22 mouse cellular contexts compared by ENCODE assay signal in genomic region chr3:65647592-65647991, GRCm38 (mm10). TPM values are rescaled to one million over a fixed set of nuclear protein-coding genes. Genes with fewer than 3 reads are reported as not detected.
DNase-seq lines count a peak whose midpoint lies in the region; ATAC-seq and TF ChIP-seq lines count a peak whose summit lies in the region.
"Had no signal": no experiment of that assay in that cellular context is flagged by ENCODE, and none has a peak within 500 bp of the region (broad histone marks: within the 10 kb centered on the region; RNA-seq: fewer than 3 reads in every experiment).

No protein-coding gene starts in this region.

- DNase-seq in lung, embryonic 14.5 days = peak; percentile 70
- DNase-seq in lung, postnatal 14 days = no peak
- DNase-seq in midbrain, embryonic 14.5 days = no peak
- DNase-seq in embryonic facial prominence, embryonic 10.5 days (ENCODE audit: low spot score) = no peak
- DNase-seq in thymus, adult 18-20 months = no peak
- DNase-seq: adrenal gland, adult 8-10 months; adrenal gland, postnatal 36 days; B cell, adult 2 months; cerebellum, adult 11 months; cerebellum, adult 8-10 months; cerebellum, postnatal 14 days; embryo, embryonic 11 days; forebrain, postnatal 0 days; gastrocnemius, postnatal 25 days had no signal

- no peak overlapping the region for H3K27ac ChIP-seq in lung, embryonic 14.5 days (ENCODE audit: low read depth)
- no peak overlapping the region for H3K27ac ChIP-seq in midbrain, embryonic 13.5 days
- H3K27ac ChIP-seq in midbrain, embryonic 14.5 days (replicated peaks; ENCODE audit: low read depth, low read length) = no peak overlapping the region
- H3K27ac ChIP-seq in embryonic facial prominence, embryonic 10.5 days (replicated peaks) = 0 out of 2 replicates have a peak overlapping the region, but pooled peaks have one; percentile 24
- no peak overlapping the region for H3K27ac ChIP-seq in liver, embryonic 12.5 days
- H3K27ac ChIP-seq: embryonic facial prominence, embryonic 13.5 days; forebrain, embryonic 13.5 days; hindbrain, embryonic 10.5 days; hindbrain, embryonic 14.5 days had no signal

- no peaks in the 10 kb centered on the region for H3K27me3 ChIP-seq in lung, embryonic 14.5 days (ENCODE audit: insufficient read depth, low read length)
- H3K27me3 ChIP-seq in midbrain, embryonic 13.5 days = 0 out of 2 replicates have a peak, but pooled peaks cover 5% of the 10 kb centered on the region
- H3K27me3 ChIP-seq in midbrain, embryonic 14.5 days (ENCODE audit: control insufficient read depth, insufficient read depth, low read length) = 0 out of 2 replicates have a peak, but pooled peaks cover 3% of the 10 kb centered on the region
- H3K27me3 ChIP-seq in embryonic facial prominence, embryonic 10.5 days (replicated peaks; ENCODE audit: low read depth, poor library complexity, severe bottlenecking) = no peaks in the 10 kb centered on the region
- no peaks in the 10 kb centered on the region for H3K27me3 ChIP-seq in liver, embryonic 12.5 days (replicated peaks)
- H3K27me3 ChIP-seq: embryonic facial prominence, embryonic 13.5 days; forebrain, embryonic 13.5 days; heart, embryonic 12.5 days had no signal

- WGBS in lung, embryonic 14.5 days = 26% methylated on average over 8 of the region's 8 CpGs
- WGBS in midbrain, embryonic 13.5 days = 75% methylated on average over 8 of the region's 8 CpGs
- 82% methylated on average over 8 of the region's 8 CpGs for WGBS in midbrain, embryonic 14.5 days
- 58% methylated on average over 8 of the region's 8 CpGs for WGBS in embryonic facial prominence, embryonic 10.5 days
- WGBS in liver, embryonic 12.5 days (ENCODE audit: insufficient replicate concordance) = 70% methylated on average over 8 of the region's 8 CpGs

- no peak for TF ChIP-seq CTCF in lung, embryonic 14.5 days (IDR thresholded peaks at IDR 0.05; ENCODE audit: low read depth)

- H3K9ac ChIP-seq in lung, embryonic 14.5 days = no peak overlapping the region
- no peak overlapping the region for H3K9ac ChIP-seq in midbrain, embryonic 13.5 days (replicated peaks)
- H3K9ac ChIP-seq in midbrain, embryonic 14.5 days (replicated peaks; ENCODE audit: low read length) = no peak overlapping the region
- no peak overlapping the region for H3K9ac ChIP-seq in liver, embryonic 12.5 days
- H3K9ac ChIP-seq: embryonic facial prominence, embryonic 13.5 days; forebrain, embryonic 13.5 days; forebrain, postnatal 0 days; heart, embryonic 12.5 days; hindbrain, embryonic 14.5 days had no signal

- H3K9me3 ChIP-seq in lung, embryonic 14.5 days (ENCODE audit: low read depth, low read length) = no peaks in the 10 kb centered on the region
- no peaks in the 10 kb centered on the region for H3K9me3 ChIP-seq in midbrain, embryonic 13.5 days
- no peaks in the 10 kb centered on the region for H3K9me3 ChIP-seq in midbrain, embryonic 14.5 days (ENCODE audit: control insufficient read depth, low read length)
- no peaks in the 10 kb centered on the region for H3K9me3 ChIP-seq in embryonic facial prominence, embryonic 10.5 days
- no peaks in the 10 kb centered on the region for H3K9me3 ChIP-seq in liver, embryonic 12.5 days (replicated peaks)
- H3K9me3 ChIP-seq: embryonic facial prominence, embryonic 13.5 days; forebrain, embryonic 13.5 days; heart, embryonic 12.5 days; hindbrain, embryonic 10.5 days had no signal

- peak; percentile 47; the same call in 1 of the 2 replicates for ATAC-seq in lung, embryonic 14.5 days (ENCODE audit: insufficient read depth)
- ATAC-seq in midbrain, embryonic 13.5 days = 0 out of 2 replicates have a peak, but pooled peaks have one; percentile 14
- ATAC-seq in midbrain, embryonic 14.5 days (ENCODE audit: low FRiP score, low TSS enrichment) = no peak
- no peak for ATAC-seq in liver, embryonic 12.5 days
- ATAC-seq: CD4-positive, CD25-positive, alpha-beta regulatory T cell, adult 4 months; forebrain, embryonic 13.5 days; forebrain, postnatal 0 days had no signal

- no peak overlapping the region for H3K4me3 ChIP-seq in lung, embryonic 14.5 days (ENCODE audit: low read depth, low read length)
- no peak overlapping the region for H3K4me3 ChIP-seq in midbrain, embryonic 13.5 days (replicated peaks)
- H3K4me3 ChIP-seq in midbrain, embryonic 14.5 days (replicated peaks; ENCODE audit: low read depth, low read length) = no peak overlapping the region
- H3K4me3 ChIP-seq in embryonic facial prominence, embryonic 10.5 days = no peak overlapping the region
- no peak overlapping the region for H3K4me3 ChIP-seq in liver, embryonic 12.5 days
- H3K4me3 ChIP-seq: embryonic facial prominence, embryonic 13.5 days; forebrain, embryonic 13.5 days; heart, embryonic 12.5 days; hindbrain, embryonic 10.5 days had no signal

- no peaks in the 10 kb centered on the region for H3K36me3 ChIP-seq in lung, embryonic 14.5 days (ENCODE audit: insufficient read depth)
- no peaks in the 10 kb centered on the region for H3K36me3 ChIP-seq in midbrain, embryonic 13.5 days
- no peaks in the 10 kb centered on the region for H3K36me3 ChIP-seq in midbrain, embryonic 14.5 days (ENCODE audit: control insufficient read depth, insufficient read depth, low read length)
- no peaks in the 10 kb centered on the region for H3K36me3 ChIP-seq in embryonic facial prominence, embryonic 10.5 days (replicated peaks)
- H3K36me3 ChIP-seq in liver, embryonic 12.5 days = no peaks in the 10 kb centered on the region
- H3K36me3 ChIP-seq: embryonic facial prominence, embryonic 13.5 days; heart, embryonic 12.5 days; hindbrain, embryonic 10.5 days had no signal

- no peak overlapping the region for H3K4me2 ChIP-seq in lung, embryonic 14.5 days
- H3K4me2 ChIP-seq in midbrain, embryonic 13.5 days (replicated peaks) = no peak overlapping the region
- no peak overlapping the region for H3K4me2 ChIP-seq in midbrain, embryonic 14.5 days (ENCODE audit: low read length)
- no peak overlapping the region for H3K4me2 ChIP-seq in liver, embryonic 12.5 days
- H3K4me2 ChIP-seq: embryonic facial prominence, embryonic 13.5 days; forebrain, embryonic 13.5 days; heart, embryonic 12.5 days; hindbrain, embryonic 14.5 days had no signal

- H3K4me1 ChIP-seq in lung, embryonic 14.5 days (ENCODE audit: insufficient read depth) = peaks cover under 1% of the 10 kb centered on the region; the same call in 1 of the 2 replicates
- 0 out of 2 replicates have a peak, but pooled peaks cover 5% of the 10 kb centered on the region for H3K4me1 ChIP-seq in midbrain, embryonic 13.5 days (replicated peaks)
- no peaks in the 10 kb centered on the region; the same call in 1 of the 2 replicates for H3K4me1 ChIP-seq in midbrain, embryonic 14.5 days (ENCODE audit: control insufficient read depth, insufficient read depth, low read length)
- peaks cover 32% of the 10 kb centered on the region for H3K4me1 ChIP-seq in embryonic facial prominence, embryonic 10.5 days
- H3K4me1 ChIP-seq in liver, embryonic 12.5 days = no peaks in the 10 kb centered on the region
- H3K4me1 ChIP-seq: embryonic facial prominence, embryonic 13.5 days; heart, embryonic 12.5 days had no signal

RNA-seq across cellular contexts. Expression of gene Lekr1, which starts 18.4 kb away (rescaled TPM):
- polyA plus RNA-seq in lung, embryonic 14.5 days (2014; fragmentation: Nextera tagmentation; extraction: Ambion mirVana) = 8.7 and 9.5 TPM in 2 replicates
- polyA plus RNA-seq in midbrain, embryonic 13.5 days (2015; fragmentation: Nextera tagmentation; extraction: Ambion mirVana) = 5.7 and 6.0 TPM in 2 replicates
- polyA plus RNA-seq in midbrain, embryonic 14.5 days (2014; fragmentation: Nextera tagmentation; extraction: Ambion mirVana) = 7.0 and 8.0 TPM in 2 replicates
- polyA plus RNA-seq in embryonic facial prominence, embryonic 10.5 days (2016; fragmentation: Nextera tagmentation; extraction: Ambion mirVana) = 4.0 and 5.3 TPM in 2 replicates
- 1.7 and 1.9 TPM in 2 replicates for polyA plus RNA-seq in liver, embryonic 12.5 days (2016; fragmentation: Nextera tagmentation; extraction: Ambion mirVana)

Comparison
In these comparisons a context has a peak if more than half of its experiments do, and no peak if none do; other contexts are left out.
1. ATAC-seq: peak in lung, embryonic 14.5 days (single experiment) and midbrain, embryonic 13.5 days (single experiment); none in midbrain, embryonic 14.5 days (single experiment) and liver, embryonic 12.5 days (single experiment).